Mouse (Mus musculus) kidney, adult 2 months (tissue): ENCODE measurements around the gene Gm10563. TPM values are rescaled to one million over a fixed set of nuclear protein-coding genes. Genes with fewer than 3 reads are reported as not detected.

ENCODE experiments used
- DNase-seq: peaks from one replicate; pipeline ENCODE4 v3.0.0; 2021
- H3K27ac ChIP-seq: fragments of 200-500 bp; 2 replicates; pipeline ENCODE4 v1.5.1; 2012; ENCODE audit warnings: low read depth, low read length, control low read depth, inconsistent platforms; ENCODE audit not compliant: insufficient read depth
- H3K27me3 ChIP-seq: fragments of 200-500 bp; replicated peaks from 2 replicates; pipeline ENCODE4 v1.6.1; 2012; ENCODE audit warnings: mild to moderate bottlenecking, moderate library complexity, low read length, inconsistent platforms; ENCODE audit not compliant: control insufficient read depth, insufficient read depth
- H3K36me3 ChIP-seq: fragments of 200-500 bp; 2 replicates; pipeline ENCODE4 v1.6.1; 2012; ENCODE audit warnings: mild to moderate bottlenecking, moderate library complexity, low read length, inconsistent platforms; ENCODE audit not compliant: control insufficient read depth, insufficient read depth
- H3K4me1 ChIP-seq: fragments of 200-500 bp; 2 replicates; pipeline ENCODE4 v1.6.1; 2011; ENCODE audit warnings: low read length; ENCODE audit not compliant: control insufficient read depth, insufficient read depth
- H3K4me3 ChIP-seq: fragments of 200-500 bp; 2 replicates; pipeline ENCODE4 v1.5.1; 2011; ENCODE audit warnings: mild to moderate bottlenecking, low read depth, low read length, control low read depth; ENCODE audit not compliant: insufficient read depth
- CTCF ChIP-seq: fragments of 200-500 bp; conservative IDR thresholded peaks from 2 replicates; pipeline ENCODE4 v1.5.1; 2011; ENCODE audit warnings: low read depth, mild to moderate bottlenecking, control low read depth, low read length, moderate library complexity, mixed read lengths; ENCODE audit not compliant: insufficient read depth, insufficient read length
- POLR2A ChIP-seq: fragments of 200-500 bp; IDR thresholded peaks from one replicate; pipeline ENCODE4 v1.6.1; 2011; ENCODE audit warnings: low read depth, low read length, control low read depth
- WGBS: fragments of 180-500 bp; shearing (Covaris S2); methylation state at CpG from one replicate; pipeline ENCODE4 v1.1.7; 2018; 5-methylcytosine and 5-hydroxymethylcytosine counted together
- polyA plus RNA-seq: library from polyadenylated mRNA; depleted of rRNA; stranded (reverse); fragments of >200 nt; gene quantifications from 2 replicates; pipeline ENCODE4 v1.2.3, GENCODE M21; 2012

Gene Gm10563
- polyA plus RNA-seq, 1 experiment, result not detected

DNA sequence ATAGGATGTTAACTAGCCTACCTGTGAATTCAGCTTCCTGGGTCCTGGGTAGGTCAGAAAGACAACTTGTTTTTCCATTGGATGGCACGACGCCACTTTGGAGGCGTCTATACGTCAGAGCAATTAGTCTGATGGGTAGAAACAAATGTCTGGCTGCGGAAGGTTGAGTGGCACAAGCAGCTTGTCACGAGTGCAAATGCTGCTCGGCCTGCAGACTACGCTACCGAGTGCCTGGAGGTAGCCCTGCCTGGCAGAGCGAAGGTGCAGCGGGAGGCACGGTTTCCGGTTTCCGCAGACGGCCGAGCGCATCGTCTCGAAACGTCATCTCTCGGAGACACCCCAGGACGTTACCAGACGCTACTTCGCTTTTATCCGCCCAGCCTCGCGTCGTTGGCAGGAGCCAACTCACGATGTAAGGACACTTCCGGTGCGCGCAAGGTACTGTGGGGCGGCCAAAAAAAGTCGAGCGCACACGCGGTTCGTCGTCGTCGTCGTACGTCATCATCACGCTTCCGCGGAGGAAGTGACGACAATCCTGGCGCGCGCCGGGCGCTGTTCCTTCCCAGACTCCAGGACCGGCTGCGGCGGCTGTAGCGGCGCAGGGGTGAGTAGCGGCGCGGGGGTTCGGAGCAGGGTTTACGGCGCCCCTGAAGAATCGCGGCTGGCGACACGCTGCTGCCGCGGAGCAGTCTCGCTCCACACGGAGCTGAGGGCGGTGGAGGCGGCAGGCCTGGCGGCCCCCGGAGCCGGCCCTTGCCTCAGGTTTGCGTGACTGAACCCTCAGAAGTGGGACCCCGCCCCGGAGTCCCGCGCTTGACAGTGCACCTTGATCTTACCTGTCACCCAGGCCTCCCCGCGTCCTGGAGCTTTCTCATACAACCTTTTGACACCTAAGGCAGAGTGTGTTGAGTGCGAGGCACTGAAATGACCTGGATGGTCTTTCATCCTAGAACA, 20.6 kb downstream of the Gm10563 start, which contains the start of gene Cdk11b:
Cdk11b (plus strand) TSS at position 517 of the 954 bp plus-strand sequence.
- Histone ChIP-seq H3K27ac (peak within 1 kb of the TSS; percentile 79), H3K4me3 (peak within 1 kb of the TSS; percentile 79), H3K4me1 (peaks cover 2% of the 10 kb centered on the region; the same call in 1 of the 2 replicates), H3K27me3 (no peaks in the 10 kb centered on the region), H3K36me3 (no peaks in the 10 kb centered on the region; the same call in none of the 2 replicates)
- TF ChIP-seq CTCF, result no peak
- TF ChIP-seq POLR2A, result peak; percentile 54
- peak; percentile 98 for DNase-seq
- WGBS, result under 1% methylated on average over 84 of the region's 84 CpGs

DNA sequence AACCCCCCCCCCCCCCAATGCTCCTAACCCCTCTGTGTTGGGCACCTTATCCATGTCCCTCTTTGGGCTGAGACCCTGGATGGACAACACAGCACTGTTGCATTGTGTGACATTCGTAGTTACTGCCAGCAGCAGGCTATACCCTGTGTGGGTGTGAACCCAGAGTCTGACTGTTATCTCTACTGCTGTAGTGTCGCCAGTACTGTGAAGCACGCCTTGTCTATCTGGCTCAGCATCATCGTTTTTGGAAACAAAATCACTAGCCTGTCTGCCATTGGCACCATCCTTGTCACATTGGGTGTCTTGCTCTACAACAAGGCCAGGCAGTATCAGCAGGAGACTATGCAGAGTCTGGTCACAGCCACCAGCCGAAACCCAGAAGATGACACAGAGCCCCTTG, 26.9 kb downstream of the Gm10563 start:
- no peaks in the 10 kb centered on the region for H3K4me1 ChIP-seq
- no peaks in the 10 kb centered on the region; the same call in none of the 2 replicates for H3K36me3 ChIP-seq
- H3K27me3 ChIP-seq, result no peaks in the 10 kb centered on the region
- 94% methylated on average over 5 of the region's 5 CpGs for WGBS
- no peak for TF ChIP-seq POLR2A
- no peak for TF ChIP-seq CTCF
- DNase-seq, result no peak
- H3K27ac ChIP-seq, result no peak overlapping the region
- no peak overlapping the region for H3K4me3 ChIP-seq

DNA sequence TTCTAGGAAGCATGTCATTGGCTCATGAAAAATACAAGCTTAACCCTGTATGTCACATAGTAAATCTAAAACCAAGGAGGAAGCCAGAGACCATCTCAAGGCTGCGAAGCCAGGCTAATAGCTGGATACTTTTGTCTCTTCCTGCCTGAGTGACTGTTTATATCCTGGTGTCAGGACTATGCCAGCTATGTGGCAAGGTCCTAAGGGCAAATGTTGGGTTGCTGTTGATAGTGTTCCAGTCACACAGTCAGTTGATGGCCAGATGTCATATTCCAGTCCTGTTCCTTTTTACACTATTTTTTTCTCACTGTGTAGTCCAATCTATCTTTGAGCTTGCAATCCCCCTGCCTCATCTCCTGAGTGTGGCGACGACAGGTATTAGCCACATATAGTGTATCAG, 31.9 kb downstream of the Gm10563 start:
- no peak for TF ChIP-seq POLR2A
- TF ChIP-seq CTCF, result no peak
- Histone ChIP-seq H3K27ac (no peak overlapping the region), H3K4me1 (no peaks in the 10 kb centered on the region), H3K27me3 (no peaks in the 10 kb centered on the region), H3K36me3 (no peaks in the 10 kb centered on the region; the same call in 1 of the 2 replicates), H3K4me3 (no peak overlapping the region)
- no peak for DNase-seq
- WGBS, result 95% methylated on average over 3 of the region's 3 CpGs

DNA sequence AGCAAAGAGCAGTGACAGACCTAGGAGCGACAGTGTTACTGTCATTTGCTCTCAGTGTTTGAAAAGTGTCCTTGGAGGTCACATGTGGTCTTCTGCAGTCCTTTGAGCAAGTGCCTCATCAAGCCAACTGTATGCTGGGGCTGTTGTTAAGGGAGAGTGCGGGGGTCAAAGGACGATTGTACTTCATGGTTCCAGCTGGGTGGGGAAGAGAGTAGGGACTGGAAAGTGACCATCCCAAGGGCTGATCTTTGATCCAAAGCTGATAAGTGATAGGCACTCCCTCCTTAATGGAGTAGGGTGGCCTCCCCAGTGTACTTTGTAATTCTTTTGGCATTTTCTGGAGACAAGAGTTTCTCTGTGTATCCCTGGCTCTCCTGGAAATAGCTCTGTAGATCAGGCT, 33.3 kb downstream of the Gm10563 start:
- 92% methylated on average over 3 of the region's 3 CpGs for WGBS
- Histone ChIP-seq H3K27me3 (no peaks in the 10 kb centered on the region), H3K4me1 (no peaks in the 10 kb centered on the region), H3K36me3 (no peaks in the 10 kb centered on the region; the same call in 1 of the 2 replicates), H3K4me3 (no peak overlapping the region), H3K27ac (no peak overlapping the region)
- no peak for DNase-seq
- TF ChIP-seq CTCF (no peak), POLR2A (no peak)

DNA sequence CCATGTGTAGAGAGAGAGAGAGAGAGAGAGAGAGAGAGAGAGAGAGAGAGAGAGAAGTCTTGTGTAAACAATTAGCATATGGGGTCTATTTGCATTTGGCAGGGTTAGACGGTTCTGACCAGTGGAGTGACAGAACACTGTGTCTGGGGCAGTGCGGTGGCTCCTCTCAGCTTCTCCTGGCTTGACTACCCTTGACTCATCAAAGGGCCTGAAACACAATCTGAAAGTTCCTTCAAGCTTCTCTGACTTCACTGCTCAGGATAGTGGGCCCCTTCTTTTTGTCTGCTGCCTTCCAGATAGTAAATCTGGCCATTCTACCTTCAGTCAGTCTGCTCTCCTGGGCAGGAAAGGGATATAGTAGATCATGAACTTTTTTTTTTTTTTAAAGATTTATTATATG, 38.4 kb downstream of the Gm10563 start:
- Histone ChIP-seq H3K27ac (no peak overlapping the region), H3K27me3 (no peaks in the 10 kb centered on the region), H3K4me1 (0 out of 2 replicates have a peak, but pooled peaks cover 4% of the 10 kb centered on the region), H3K4me3 (no peak overlapping the region), H3K36me3 (no peaks in the 10 kb centered on the region; the same call in 1 of the 2 replicates)
- no peak for DNase-seq
- TF ChIP-seq POLR2A, result no peak
- no peak for TF ChIP-seq CTCF
- 44% methylated on average over 2 of the region's 2 CpGs for WGBS

DNA sequence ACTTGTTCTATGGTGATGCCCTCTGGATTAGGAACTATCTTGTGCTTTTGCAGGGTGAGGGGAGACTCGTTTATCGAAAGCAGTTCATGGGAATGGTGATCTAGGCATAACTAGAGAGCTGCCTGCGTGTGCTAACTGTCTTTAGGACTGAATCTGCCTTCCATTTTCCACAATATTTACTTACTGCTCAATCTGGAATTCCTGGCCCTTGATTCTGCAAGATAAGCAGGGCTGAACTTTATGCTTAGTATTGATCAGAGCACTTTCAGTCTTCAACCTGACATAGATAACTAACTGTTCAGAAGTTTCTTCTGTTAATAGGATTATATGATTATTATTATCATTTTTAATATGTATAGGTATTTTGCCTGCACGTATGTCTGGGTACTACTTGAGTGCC, 40.1 kb downstream of the Gm10563 start:
- H3K4me3 ChIP-seq, result no peak overlapping the region
- no peak for DNase-seq
- 91% methylated on average over 4 of the region's 4 CpGs for WGBS
- no peak overlapping the region for H3K27ac ChIP-seq
- H3K4me1 ChIP-seq, result 0 out of 2 replicates have a peak, but pooled peaks cover 4% of the 10 kb centered on the region
- H3K36me3 ChIP-seq, result no peaks in the 10 kb centered on the region; the same call in 1 of the 2 replicates
- TF ChIP-seq CTCF, result no peak
- no peak for TF ChIP-seq POLR2A
- no peaks in the 10 kb centered on the region for H3K27me3 ChIP-seq

DNA sequence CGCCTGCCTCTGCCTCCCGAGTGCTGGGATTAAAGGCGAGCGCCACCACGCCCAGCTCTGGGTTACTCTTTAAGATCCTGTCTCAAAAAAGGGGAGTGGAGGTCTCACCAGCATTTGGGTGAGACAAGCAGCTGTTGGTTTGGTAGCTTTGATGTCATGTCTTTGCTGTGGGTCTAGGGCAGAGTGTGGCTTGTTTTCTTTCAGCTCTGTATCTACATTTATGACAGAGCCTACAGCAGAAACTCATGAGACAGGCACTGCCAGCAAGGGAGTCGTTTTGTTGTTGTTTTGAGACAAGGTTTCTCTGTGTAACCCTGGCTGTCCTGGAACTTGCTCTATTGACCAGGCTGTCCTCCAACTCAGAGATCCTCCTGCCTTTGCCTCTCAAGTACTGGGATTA, 41.4 kb downstream of the Gm10563 start:
- Histone ChIP-seq H3K4me1 (0 out of 2 replicates have a peak, but pooled peaks cover 4% of the 10 kb centered on the region), H3K27me3 (no peaks in the 10 kb centered on the region), H3K36me3 (no peaks in the 10 kb centered on the region; the same call in 1 of the 2 replicates), H3K4me3 (no peak overlapping the region), H3K27ac (no peak overlapping the region)
- TF ChIP-seq CTCF (no peak), POLR2A (no peak)
- 86% methylated on average over 6 of the region's 6 CpGs for WGBS
- no peak for DNase-seq
